Comparison of ENCODE assay signal across 8 mouse cellular contexts in genomic region chr4:155760613-155761355, GRCm38 (mm10). TPM values are rescaled to one million over a fixed set of nuclear protein-coding genes. Genes with fewer than 3 reads are reported as not detected.
A peak's percentile ranks its signal among the peaks of the same experiment; 100 is the strongest.
DNase-seq lines count a peak whose midpoint lies in the region; ATAC-seq lines count a peak whose summit lies in the region.

TSS of gene Atad3a (minus strand) at chr4:155761093.

- peak within 1 kb of the TSS; percentile 98 for H3K4me2 ChIP-seq in forebrain, embryonic 14.5 days (ENCODE audit: low read length)
- H3K4me2 ChIP-seq in neural tube, embryonic 15.5 days, result peak within 1 kb of the TSS; percentile 99

- ATAC-seq in forebrain, embryonic 14.5 days, result peak; percentile 97
- ATAC-seq in neural tube, embryonic 15.5 days (ENCODE audit: low FRiP score), result peak; percentile 95

- under 1% methylated on average over 66 of the region's 68 CpGs for WGBS in forebrain, embryonic 14.5 days
- WGBS in neural tube, embryonic 15.5 days, result under 1% methylated on average over 67 of the region's 68 CpGs

- peak within 1 kb of the TSS; percentile 78 for H3K9ac ChIP-seq in forebrain, embryonic 14.5 days (ENCODE audit: low read length)
- H3K9ac ChIP-seq in neural tube, embryonic 15.5 days (replicated peaks), result peak within 1 kb of the TSS; percentile 78

- peak; percentile 98 for DNase-seq in ES-CJ7 (ENCODE audit: low read depth, low spot score)
- DNase-seq in cerebellum, adult 11 months, result peak; percentile 96
- peak; percentile 97 for DNase-seq in forebrain, embryonic 14.5 days (ENCODE audit: low spot score)
- DNase-seq in heart, postnatal 14 days, result peak; percentile 97 to 98
- DNase-seq in layer of hippocampus, adult 11-12 months (ENCODE audit: low spot score), result peak; percentile 96
- DNase-seq in lung, adult 18-20 months, result peak; percentile 97 to 98
- DNase-seq in testis, postnatal 14 days (ENCODE audit: low spot score), result peak; percentile 95

- H3K4me3 ChIP-seq in forebrain, embryonic 14.5 days (ENCODE audit: low read depth, low read length), result peak within 1 kb of the TSS; percentile 71
- H3K4me3 ChIP-seq in neural tube, embryonic 15.5 days (replicated peaks), result peak within 1 kb of the TSS; percentile 82

- intact Hi-C loops in heart, postnatal 14 days (cut with DNase I), result no loop called here

- peaks cover 16% of the 10 kb centered on the region for H3K4me1 ChIP-seq in forebrain, embryonic 14.5 days (ENCODE audit: control insufficient read depth, insufficient read depth, low read length)
- peaks cover 31% of the 10 kb centered on the region for H3K4me1 ChIP-seq in neural tube, embryonic 15.5 days

- no peaks in the 10 kb centered on the region for H3K27me3 ChIP-seq in forebrain, embryonic 14.5 days (replicated peaks; ENCODE audit: control insufficient read depth, insufficient read depth, low read length)
- H3K27me3 ChIP-seq in neural tube, embryonic 15.5 days (replicated peaks), result no peaks in the 10 kb centered on the region

- no peak within 1 kb of the TSS for H3K27ac ChIP-seq in forebrain, embryonic 14.5 days (ENCODE audit: low read depth, low read length)
- peak within 1 kb of the TSS; percentile 77 for H3K27ac ChIP-seq in neural tube, embryonic 15.5 days (replicated peaks)

- H3K36me3 ChIP-seq in forebrain, embryonic 14.5 days (ENCODE audit: control insufficient read depth, insufficient read depth, low read length), result peaks cover 16% of the 10 kb centered on the region
- H3K36me3 ChIP-seq in neural tube, embryonic 15.5 days, result peaks cover 9% of the 10 kb centered on the region

- no peaks in the 10 kb centered on the region for H3K9me3 ChIP-seq in forebrain, embryonic 14.5 days (replicated peaks; ENCODE audit: control insufficient read depth, low read length)
- H3K9me3 ChIP-seq in neural tube, embryonic 15.5 days (replicated peaks), result no peaks in the 10 kb centered on the region

RNA-seq across cellular contexts. Expression of gene Atad3a, which starts in this region (rescaled TPM):
- 62.0 and 70.0 TPM in 2 replicates for polyA plus RNA-seq in forebrain, embryonic 14.5 days (2014; fragmentation: Nextera tagmentation; extraction: Ambion mirVana)
- total RNA-seq in heart, postnatal 14 days (2021), result 10 to 100 TPM; 54.3 to 59.2 TPM
- 90.0 and 96.6 TPM in 2 replicates for polyA plus RNA-seq in neural tube, embryonic 15.5 days (2015; fragmentation: Nextera tagmentation; extraction: Ambion mirVana)
